Mouse (Mus musculus) CD8-positive naive resting alpha-beta T cell, adult 57 days (primary cell): ENCODE results near the gene Oprm1. TPM values are rescaled to one million over a fixed set of nuclear protein-coding genes. Genes with fewer than 3 reads are reported as not detected.

ENCODE experiments used
- total RNA-seq: library from RNA; stranded (reverse); gene quantifications from one replicate; pipeline ENCODE4 v1.2.4, GENCODE M21; 2023

The Oprm1 gene
- not detected for total RNA-seq

GRCm38 (mm10) chr10:6758206-6758605 is at the start of gene Oprm1:
Oprm1 (plus strand) TSS chr10:6758506.

GRCm38 (mm10) chr10:6761287-6761811 is 3.0 kb downstream of the Oprm1 start, which contains the start of gene Gm10945:
Gm10945 (minus strand) TSS chr10:6761761.

GRCm38 (mm10) chr10:7052315-7053017 is 294.2 kb downstream of the Oprm1 start, which contains the start of gene Ipcef1:
Ipcef1 (minus strand) TSS chr10:7052478.

Other genes with a start within 250 kb of the Oprm1 start
- gene Gm10945, start 3.3 kb downstream of the Oprm1 start, total RNA-seq: not detected